Mouse (Mus musculus): ENCODE measurements around the gene Ntn3. TPM values are rescaled to one million over a fixed set of nuclear protein-coding genes. Genes with fewer than 3 reads are reported as not detected.

The Ntn3 gene
- polyA plus RNA-seq, 1 experiment from 2014 or later: 1.3 TPM

DNA sequence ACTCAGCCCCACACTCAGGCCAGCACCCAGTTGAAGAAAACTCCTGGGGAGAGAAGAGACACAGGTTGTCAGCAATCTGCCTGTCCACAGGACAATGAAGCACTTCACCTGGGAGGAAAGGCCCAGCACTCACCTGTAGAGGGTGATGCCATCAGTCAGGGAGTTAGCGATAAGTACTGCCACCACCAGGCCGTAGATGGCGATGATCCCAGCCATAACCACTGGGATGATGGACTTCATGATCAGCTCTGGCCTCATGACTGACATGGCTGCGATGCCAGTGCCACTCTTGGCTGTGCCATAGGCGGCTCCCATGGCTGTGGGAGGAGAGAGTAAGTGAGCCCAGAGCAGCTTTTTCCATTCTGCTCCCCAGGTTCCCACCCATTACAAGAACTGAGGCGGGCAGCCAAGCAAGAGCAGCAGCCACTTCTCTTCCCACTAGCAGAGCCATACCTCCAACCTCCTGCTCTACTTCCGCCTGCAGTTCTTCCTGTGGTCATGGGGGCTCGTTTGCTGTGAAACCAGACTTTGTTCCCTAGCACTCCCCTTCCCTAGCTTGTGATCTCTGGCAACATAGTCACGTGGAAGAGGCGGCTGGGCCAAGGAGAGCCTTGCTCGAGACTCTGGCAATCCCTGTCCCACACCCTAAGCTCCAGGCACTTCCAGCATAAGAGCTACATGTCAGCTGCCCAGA, 44.6 kb downstream of the Ntn3 start:
- no peak overlapping the region for H3K27ac ChIP-seq (ENCODE audit: low read length)
- H3K4me1 ChIP-seq (ENCODE audit: control insufficient read depth, insufficient read depth, low read length): peaks cover 24% of the 10 kb centered on the region
- peaks cover 16% of the 10 kb centered on the region for H3K36me3 ChIP-seq (ENCODE audit: control insufficient read depth, insufficient read depth)
- H3K4me3 ChIP-seq (ENCODE audit: low read length): no peak overlapping the region
- H3K9me3 ChIP-seq (replicated peaks; ENCODE audit: control insufficient read depth, low read length): no peaks in the 10 kb centered on the region
- H3K27me3 ChIP-seq (ENCODE audit: control insufficient read depth, insufficient read depth, low read length): no peaks in the 10 kb centered on the region
- WGBS: 76% methylated on average over 11 of the region's 11 CpGs
- H3K9ac ChIP-seq (ENCODE audit: low read length): no peak overlapping the region
- no peak for ATAC-seq (replicated peaks; ENCODE audit: extremely low read depth, insufficient read depth, low FRiP score)
- H3K4me2 ChIP-seq (ENCODE audit: low read depth, low read length): no peak overlapping the region

DNA sequence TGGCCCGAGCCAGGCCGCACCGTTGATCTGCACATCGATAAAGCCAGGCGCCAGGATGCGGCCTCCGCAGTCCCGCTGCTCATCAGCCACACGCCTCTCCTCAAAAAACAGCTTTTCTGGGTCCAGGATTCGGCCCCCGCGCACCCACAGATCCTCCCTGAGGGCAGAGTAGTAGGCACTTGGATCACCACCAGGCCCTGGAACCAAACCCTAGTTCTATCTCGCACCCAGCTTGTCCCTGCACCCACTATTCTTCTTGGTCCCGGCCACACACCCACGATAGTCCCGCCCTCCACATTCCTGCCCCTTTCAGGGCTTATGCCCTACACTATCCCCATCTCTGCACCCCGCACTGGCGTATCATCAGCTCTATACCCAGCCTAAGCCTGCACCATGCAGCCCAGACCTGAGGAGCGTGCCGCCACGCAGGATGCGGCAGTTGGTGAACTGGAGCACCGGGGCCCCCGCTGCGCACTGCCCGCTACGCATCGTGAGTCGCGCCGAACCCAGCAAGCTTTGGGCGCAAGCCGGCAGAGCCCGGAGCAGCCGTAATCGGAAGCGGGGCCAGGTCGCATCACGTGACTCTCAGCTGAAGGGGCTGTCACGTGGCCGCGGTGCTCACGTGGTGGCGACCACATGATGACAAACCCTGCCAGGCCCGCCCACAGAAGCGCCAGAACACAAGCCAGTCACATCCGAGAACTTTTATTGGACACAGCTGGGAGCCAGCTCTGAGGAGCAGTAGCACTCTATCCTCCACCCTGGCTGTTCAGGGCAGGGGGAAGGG, 46.0 kb downstream of the Ntn3 start, which contains the start of gene Amdhd2:
Amdhd2 (minus strand) TSS at position 591 of the 787 bp plus-strand sequence.
- peak within 1 kb of the TSS; percentile 99 for H3K4me2 ChIP-seq (ENCODE audit: low read depth, low read length)
- WGBS: under 1% methylated on average over 47 of the region's 47 CpGs
- peaks cover 22% of the 10 kb centered on the region for H3K4me1 ChIP-seq (ENCODE audit: control insufficient read depth, insufficient read depth, low read length)

DNA sequence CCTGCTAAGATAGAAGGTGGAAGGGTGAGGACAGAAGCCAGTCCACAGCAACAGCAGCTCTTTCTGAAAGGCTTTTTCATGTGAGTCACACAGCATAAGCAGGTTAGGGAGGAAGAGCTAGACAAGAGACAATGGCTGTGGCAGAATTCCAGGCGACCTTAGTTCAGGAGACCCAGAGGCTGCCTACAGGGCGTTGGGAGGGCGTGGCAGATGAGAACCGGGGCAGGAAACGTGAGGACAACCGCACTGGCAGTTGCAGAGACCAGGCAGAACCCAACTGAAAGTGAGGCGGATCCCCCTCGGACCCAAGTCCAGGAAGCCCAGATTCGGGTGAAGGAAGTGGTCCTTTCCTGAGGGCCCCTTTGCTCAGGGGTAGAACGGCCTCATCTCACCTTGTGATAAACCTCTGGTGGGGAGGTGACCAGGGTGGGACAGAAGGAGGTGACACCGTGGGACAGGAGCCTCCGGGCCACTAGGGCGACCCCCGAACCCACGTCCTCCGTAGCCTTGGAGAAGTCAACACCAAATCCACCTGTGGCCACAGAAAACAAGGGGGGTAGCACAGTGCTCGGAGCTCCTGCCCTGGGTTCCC, 46.7 kb downstream of the Ntn3 start:
- Histone ChIP-seq H3K9ac (ENCODE audit: low read length) (peak overlapping the region; percentile 86), H3K4me2 (ENCODE audit: low read depth, low read length) (peak overlapping the region; percentile 99), H3K4me1 (ENCODE audit: control insufficient read depth, insufficient read depth, low read length) (peaks cover 15% of the 10 kb centered on the region), H3K9me3 (replicated peaks; ENCODE audit: control insufficient read depth, low read length) (no peaks in the 10 kb centered on the region), H3K4me3 (ENCODE audit: low read length) (peak overlapping the region; percentile 89), H3K36me3 (ENCODE audit: control insufficient read depth, insufficient read depth) (peaks cover 15% of the 10 kb centered on the region), H3K27ac (ENCODE audit: low read length) (peak overlapping the region; percentile 86), H3K27me3 (ENCODE audit: control insufficient read depth, insufficient read depth, low read length) (no peaks in the 10 kb centered on the region)
- ATAC-seq (replicated peaks; ENCODE audit: extremely low read depth, insufficient read depth, low FRiP score): no peak; the same call in 1 of the 2 replicates
- WGBS: 15% methylated on average over 17 of the region's 17 CpGs

More for the DNA sequence above, 46.0 kb downstream of the Ntn3 start, which contains the start of gene Amdhd2:
- H3K27ac ChIP-seq (ENCODE audit: low read length): peak within 1 kb of the TSS; percentile 86
- ATAC-seq (replicated peaks; ENCODE audit: extremely low read depth, insufficient read depth, low FRiP score): peak; percentile 88
- H3K4me3 ChIP-seq (ENCODE audit: low read length): peak within 1 kb of the TSS; percentile 89
- H3K9me3 ChIP-seq (replicated peaks; ENCODE audit: control insufficient read depth, low read length): no peaks in the 10 kb centered on the region
- peak within 1 kb of the TSS; percentile 86 for H3K9ac ChIP-seq (ENCODE audit: low read length)
- H3K27me3 ChIP-seq (ENCODE audit: control insufficient read depth, insufficient read depth, low read length): no peaks in the 10 kb centered on the region
- H3K36me3 ChIP-seq (ENCODE audit: control insufficient read depth, insufficient read depth): peaks cover 16% of the 10 kb centered on the region

DNA sequence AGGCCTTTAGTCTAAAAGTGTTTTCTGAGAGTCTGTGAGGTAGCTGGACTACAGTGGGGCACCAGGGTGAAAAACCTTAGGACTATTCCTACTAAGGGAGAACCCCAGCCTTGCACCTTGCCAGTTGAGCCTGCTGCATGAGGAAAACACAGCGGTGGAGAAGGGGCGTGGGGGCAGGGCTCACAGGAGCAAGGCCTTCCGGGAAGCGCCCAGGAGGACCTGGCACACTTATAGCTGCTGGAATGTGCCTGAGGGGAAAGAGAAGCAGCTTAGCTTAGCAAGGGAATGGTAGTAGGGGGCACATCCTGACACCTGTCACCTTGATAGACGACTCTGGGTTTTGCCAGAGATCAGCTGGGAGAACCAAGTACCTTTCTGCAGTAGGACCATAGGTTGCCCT, 47.9 kb downstream of the Ntn3 start:
- WGBS: 63% methylated on average over 5 of the region's 5 CpGs
- no peak for ATAC-seq (replicated peaks; ENCODE audit: extremely low read depth, insufficient read depth, low FRiP score)
- Histone ChIP-seq H3K4me3 (ENCODE audit: low read length) (no peak overlapping the region), H3K27ac (ENCODE audit: low read length) (no peak overlapping the region), H3K27me3 (ENCODE audit: control insufficient read depth, insufficient read depth, low read length) (no peaks in the 10 kb centered on the region), H3K4me1 (ENCODE audit: control insufficient read depth, insufficient read depth, low read length) (peaks cover 10% of the 10 kb centered on the region), H3K9ac (ENCODE audit: low read length) (no peak overlapping the region), H3K9me3 (replicated peaks; ENCODE audit: control insufficient read depth, low read length) (no peaks in the 10 kb centered on the region), H3K36me3 (ENCODE audit: control insufficient read depth, insufficient read depth) (peaks cover 4% of the 10 kb centered on the region), H3K4me2 (ENCODE audit: low read depth, low read length) (no peak overlapping the region)

DNA sequence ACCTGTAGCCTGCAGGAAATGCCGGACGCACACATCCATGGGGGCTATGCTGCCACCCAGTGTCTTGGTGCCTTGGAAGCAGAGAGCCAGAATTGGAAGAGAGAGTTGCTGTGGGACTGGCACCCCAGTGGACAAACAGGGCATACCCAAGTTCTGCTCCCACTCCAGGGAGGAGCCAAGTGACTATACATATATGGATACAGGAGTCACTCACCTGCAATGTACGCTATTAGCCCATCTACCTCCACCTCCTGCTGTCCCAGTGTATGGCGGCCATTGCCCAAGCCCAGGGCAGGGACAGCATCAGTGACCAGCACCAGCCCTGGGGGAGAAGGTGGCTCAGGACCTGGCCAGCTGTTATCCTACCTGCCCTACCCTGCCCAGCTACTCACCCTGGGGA, 51.8 kb downstream of the Ntn3 start:
- peaks cover 4% of the 10 kb centered on the region for H3K4me1 ChIP-seq (ENCODE audit: control insufficient read depth, insufficient read depth, low read length)
- H3K4me2 ChIP-seq (ENCODE audit: low read depth, low read length): no peak overlapping the region
- no peak overlapping the region for H3K27ac ChIP-seq (ENCODE audit: low read length)
- WGBS: 87% methylated on average over 4 of the region's 4 CpGs
- no peaks in the 10 kb centered on the region for H3K9me3 ChIP-seq (replicated peaks; ENCODE audit: control insufficient read depth, low read length)
- no peak overlapping the region for H3K9ac ChIP-seq (ENCODE audit: low read length)
- H3K36me3 ChIP-seq (ENCODE audit: control insufficient read depth, insufficient read depth): no peaks in the 10 kb centered on the region; the same call in 1 of the 2 replicates
- no peak overlapping the region for H3K4me3 ChIP-seq (ENCODE audit: low read length)
- no peak for ATAC-seq (replicated peaks; ENCODE audit: extremely low read depth, insufficient read depth, low FRiP score)
- H3K27me3 ChIP-seq (ENCODE audit: control insufficient read depth, insufficient read depth, low read length): no peaks in the 10 kb centered on the region

DNA sequence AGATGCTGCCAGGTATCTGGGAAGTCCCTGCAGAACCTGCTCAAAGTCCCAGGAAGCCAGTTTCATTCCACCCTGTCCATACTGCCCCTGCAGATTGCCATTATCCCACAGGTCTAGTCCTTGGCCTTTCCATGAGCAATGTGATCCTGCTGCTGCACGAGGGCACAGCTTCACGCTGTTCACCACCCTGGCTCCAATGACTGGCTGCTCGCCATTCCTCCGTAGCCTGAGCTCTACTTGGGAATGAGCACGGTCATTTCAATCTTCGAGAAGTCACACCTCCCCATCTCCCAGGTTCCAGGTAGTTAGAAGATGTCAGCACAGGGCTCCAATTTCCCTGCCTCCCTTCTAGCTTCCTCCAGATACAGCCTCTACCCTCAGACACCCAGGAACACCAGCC, 52.2 kb downstream of the Ntn3 start:
- ATAC-seq (replicated peaks; ENCODE audit: extremely low read depth, insufficient read depth, low FRiP score): no peak
- 89% methylated on average over 6 of the region's 6 CpGs for WGBS
- no peak overlapping the region for H3K4me2 ChIP-seq (ENCODE audit: low read depth, low read length)

DNA sequence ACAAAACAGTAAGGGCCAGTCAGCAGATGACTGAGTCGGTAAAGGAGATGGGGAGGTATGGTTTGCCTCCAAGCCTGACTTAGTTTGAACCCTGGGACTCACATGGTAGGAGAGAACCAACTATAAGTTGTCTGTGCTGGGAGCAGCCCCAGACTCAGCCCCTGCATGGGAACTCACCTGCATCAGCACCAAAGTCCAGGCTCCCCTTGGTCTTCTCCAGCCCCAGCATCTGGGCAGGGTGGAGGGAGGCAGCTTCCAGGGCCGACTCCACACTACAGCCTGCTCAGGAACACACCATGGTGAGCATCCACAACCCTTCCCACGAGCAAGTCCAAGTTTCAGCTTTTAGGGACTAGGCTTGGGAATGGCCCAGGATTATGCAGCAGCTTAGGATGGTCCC, 52.9 kb downstream of the Ntn3 start:
- ATAC-seq (replicated peaks; ENCODE audit: extremely low read depth, insufficient read depth, low FRiP score): no peak
- H3K36me3 ChIP-seq (ENCODE audit: control insufficient read depth, insufficient read depth): no peaks in the 10 kb centered on the region; the same call in 1 of the 2 replicates
- H3K9ac ChIP-seq (ENCODE audit: low read length): no peak overlapping the region
- 85% methylated on average over 3 of the region's 3 CpGs for WGBS
- no peaks in the 10 kb centered on the region for H3K9me3 ChIP-seq (replicated peaks; ENCODE audit: control insufficient read depth, low read length)
- no peak overlapping the region for H3K4me2 ChIP-seq (ENCODE audit: low read depth, low read length)
- no peaks in the 10 kb centered on the region for H3K27me3 ChIP-seq (ENCODE audit: control insufficient read depth, insufficient read depth, low read length)
- peaks cover 4% of the 10 kb centered on the region; the same call in 1 of the 2 replicates for H3K4me1 ChIP-seq (ENCODE audit: control insufficient read depth, insufficient read depth, low read length)
- H3K4me3 ChIP-seq (ENCODE audit: low read length): no peak overlapping the region
- no peak overlapping the region for H3K27ac ChIP-seq (ENCODE audit: low read length)

More for the DNA sequence above, 52.2 kb downstream of the Ntn3 start:
- Histone ChIP-seq H3K4me3 (ENCODE audit: low read length) (no peak overlapping the region), H3K9ac (ENCODE audit: low read length) (no peak overlapping the region), H3K36me3 (ENCODE audit: control insufficient read depth, insufficient read depth) (no peaks in the 10 kb centered on the region; the same call in 1 of the 2 replicates), H3K27me3 (ENCODE audit: control insufficient read depth, insufficient read depth, low read length) (no peaks in the 10 kb centered on the region), H3K4me1 (ENCODE audit: control insufficient read depth, insufficient read depth, low read length) (0 out of 2 replicates have a peak, but pooled peaks cover 2% of the 10 kb centered on the region), H3K9me3 (replicated peaks; ENCODE audit: control insufficient read depth, low read length) (no peaks in the 10 kb centered on the region), H3K27ac (ENCODE audit: low read length) (no peak overlapping the region)

DNA sequence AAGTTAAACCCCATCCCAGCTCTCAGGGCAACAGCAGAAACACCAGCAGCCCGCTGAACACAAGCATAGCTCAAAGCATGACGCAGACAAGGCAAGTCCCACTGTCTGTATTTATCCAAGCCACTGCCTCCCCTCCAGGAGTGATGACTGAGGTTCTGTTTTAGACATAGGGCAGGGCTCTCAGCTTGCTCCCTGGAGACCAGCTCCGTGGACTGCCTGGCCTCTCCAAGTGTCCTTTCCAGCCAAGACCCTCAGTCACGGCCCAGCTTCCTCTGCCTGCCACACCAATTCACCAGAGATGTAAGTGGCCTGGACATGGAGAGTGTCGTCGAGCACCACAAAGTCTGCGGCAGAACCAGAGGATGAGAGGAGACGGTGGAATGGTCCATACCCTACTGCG, 53.6 kb downstream of the Ntn3 start:
- H3K4me1 ChIP-seq (ENCODE audit: control insufficient read depth, insufficient read depth, low read length): peaks cover 4% of the 10 kb centered on the region; the same call in 1 of the 2 replicates
- ATAC-seq (replicated peaks; ENCODE audit: extremely low read depth, insufficient read depth, low FRiP score): no peak
- no peaks in the 10 kb centered on the region for H3K9me3 ChIP-seq (replicated peaks; ENCODE audit: control insufficient read depth, low read length)
- 88% methylated on average over 9 of the region's 9 CpGs for WGBS
- H3K9ac ChIP-seq (ENCODE audit: low read length): no peak overlapping the region
- no peaks in the 10 kb centered on the region; the same call in 1 of the 2 replicates for H3K36me3 ChIP-seq (ENCODE audit: control insufficient read depth, insufficient read depth)
- no peak overlapping the region for H3K27ac ChIP-seq (ENCODE audit: low read length)
- no peak overlapping the region for H3K4me2 ChIP-seq (ENCODE audit: low read depth, low read length)
- no peak overlapping the region for H3K4me3 ChIP-seq (ENCODE audit: low read length)
- H3K27me3 ChIP-seq (ENCODE audit: control insufficient read depth, insufficient read depth, low read length): no peaks in the 10 kb centered on the region

All from heart, embryonic 16.5 days (tissue).